Mouse (Mus musculus) midbrain, postnatal 0 days (tissue): ENCODE results near the gene Raver2. TPM values are rescaled to one million over a fixed set of nuclear protein-coding genes. Genes with fewer than 3 reads are reported as not detected.

Experiments
- ATAC-seq: fragments of 200-750 bp; cut with Nextera tagmentation; 2 replicates; pipeline ENCODE4 v1.8.0; 2017; ENCODE audit warnings: moderate number of reproducible peaks, mild to moderate bottlenecking, moderate TSS enrichment, moderate library complexity; ENCODE audit not compliant: low FRiP score
- DNase-seq: peaks from one replicate; pipeline ENCODE4 v3.0.0-alpha.2; 2015; ENCODE audit warnings: low spot score
- H3K27ac ChIP-seq: fragments of 300-500 bp; sonication (generic); 2 replicates; pipeline ENCODE4 v1.5.1; 2014; ENCODE audit warnings: low read depth, mild to moderate bottlenecking, low read length, mixed read lengths
- H3K27me3 ChIP-seq: fragments of 300-500 bp; sonication (generic); 2 replicates; pipeline ENCODE4 v1.6.1; 2014; ENCODE audit warnings: low read length, control low read depth, mixed read lengths; ENCODE audit not compliant: insufficient read depth
- H3K36me3 ChIP-seq: fragments of 300-500 bp; sonication (generic); 2 replicates; pipeline ENCODE4 v1.6.1; 2014; ENCODE audit warnings: low read length, control low read depth, mixed read lengths; ENCODE audit not compliant: insufficient read depth
- H3K4me1 ChIP-seq: fragments of 300-500 bp; sonication (generic); 2 replicates; pipeline ENCODE4 v1.6.1; 2014; ENCODE audit warnings: mild to moderate bottlenecking, control low read depth, antibody characterized with exemption, low read length, mixed read lengths; ENCODE audit not compliant: insufficient read depth
- H3K4me2 ChIP-seq: fragments of 300-500 bp; sonication (generic); 2 replicates; pipeline ENCODE4 v1.6.1; 2014; ENCODE audit warnings: low read depth, mild to moderate bottlenecking, low read length, mixed read lengths; ENCODE audit not compliant: poor library complexity, severe bottlenecking
- H3K4me3 ChIP-seq: fragments of 300-500 bp; sonication (generic); 2 replicates; pipeline ENCODE4 v1.5.1; 2014; ENCODE audit warnings: low read depth, mild to moderate bottlenecking, low read length, moderate library complexity
- H3K9ac ChIP-seq: fragments of 300-500 bp; sonication (generic); replicated peaks from 2 replicates; pipeline ENCODE4 v1.6.1; 2014; ENCODE audit warnings: mild to moderate bottlenecking, low read length, moderate library complexity, mixed read lengths; ENCODE audit not compliant: poor library complexity, severe bottlenecking
- H3K9me3 ChIP-seq: fragments of 300-500 bp; sonication (generic); 2 replicates; pipeline ENCODE4 v1.6.1; 2016; ENCODE audit warnings: low read length, control low read depth
- CTCF ChIP-seq: IDR thresholded peaks from 2 replicates; pipeline ENCODE4 v1.5.1; 2016; ENCODE audit warnings: antibody characterized with exemption, mild to moderate bottlenecking
- WGBS: fragments of 180-500 bp; shearing (Covaris S2); extraction: QIAGEN DNeasy Blood & Tissue Kit; methylation state at CpG from one replicate; pipeline ENCODE4 v1.1.7; 2014; 5-methylcytosine and 5-hydroxymethylcytosine counted together
- polyA plus RNA-seq: library from polyadenylated mRNA; unstranded; fragments of >200 nt; fragmentation: Nextera tagmentation; extraction: Ambion mirVana; gene quantifications from 2 replicates; pipeline ENCODE4 v1.2.1, GENCODE M21; 2015
- total RNA-seq: library from RNA; depleted of rRNA; stranded (reverse); fragments of >200 nt; gene quantifications from 2 replicates; pipeline ENCODE4 v1.2.3, GENCODE M21; 2014; rRNA removed

Raver2 gene
- total and polyA plus RNA-seq, 2 experiments from 2014 or later: 4.8 to 19.7 TPM

DNA sequence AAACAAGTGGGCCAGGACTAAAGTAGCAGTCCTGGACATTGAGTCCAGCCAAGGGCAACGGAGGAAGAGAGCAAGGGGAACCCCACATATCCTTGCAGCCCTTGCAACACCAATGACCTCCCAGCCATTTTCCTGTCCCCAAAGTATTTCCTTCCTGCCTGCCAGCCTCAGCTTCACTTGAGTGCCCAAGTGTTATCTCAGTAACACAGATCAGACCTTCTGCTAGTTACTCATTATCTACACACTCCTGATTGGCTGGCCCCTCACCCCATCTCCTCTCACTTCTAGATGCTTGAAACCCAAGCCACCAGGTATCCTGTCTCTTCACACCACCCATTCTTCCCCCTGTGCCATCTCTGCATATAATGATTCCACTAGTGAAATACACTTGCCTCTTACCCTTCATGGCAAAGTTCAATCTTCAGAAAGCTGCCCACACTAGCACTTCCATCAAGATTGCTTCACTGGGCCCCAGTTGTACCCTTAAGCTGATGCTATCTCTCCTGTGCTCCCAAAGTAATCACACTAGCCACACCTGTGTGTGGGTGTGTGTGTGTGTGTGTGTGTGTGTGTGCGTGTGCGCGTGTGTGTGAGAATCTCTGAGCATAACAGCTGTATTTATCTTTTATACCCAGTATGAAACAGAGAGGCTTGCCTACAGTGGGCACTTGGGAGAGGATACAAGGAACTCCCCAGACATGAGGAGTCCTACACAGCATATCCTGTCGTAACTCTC, 123.6 kb downstream of the Raver2 start:
- Histone ChIP-seq H3K27ac (no peak overlapping the region), H3K9ac (no peak overlapping the region), H3K4me3 (no peak overlapping the region), H3K9me3 (no peaks in the 10 kb centered on the region), H3K27me3 (no peaks in the 10 kb centered on the region), H3K4me1 (no peaks in the 10 kb centered on the region), H3K4me2 (no peak overlapping the region), H3K36me3 (peaks cover 15% of the 10 kb centered on the region; the same call in 1 of the 2 replicates)
- ATAC-seq: no peak
- no peak for TF ChIP-seq CTCF
- WGBS: 93% methylated on average over 5 of the region's 5 CpGs
- no peak for DNase-seq

DNA sequence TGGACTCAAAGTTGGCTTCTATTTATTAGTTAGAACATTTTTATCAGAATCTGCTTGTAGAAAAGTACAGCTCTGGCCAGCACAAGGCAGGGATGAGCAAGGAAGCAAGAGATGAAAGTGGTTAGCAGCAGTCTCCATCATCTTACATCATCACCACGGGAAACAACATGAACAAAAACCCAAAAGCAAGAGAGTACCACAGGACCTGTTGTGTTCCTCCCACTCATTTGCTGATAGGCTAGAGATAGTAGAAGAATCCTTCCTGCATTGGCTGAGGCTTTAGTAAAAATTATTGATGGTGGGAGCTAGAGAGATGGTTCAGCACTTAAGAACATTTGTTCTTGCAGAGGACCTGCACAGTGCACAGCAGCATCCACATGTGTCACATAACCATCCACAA, 125.4 kb downstream of the Raver2 start:
- ATAC-seq (no peak), DNase-seq (no peak)
- no peak for TF ChIP-seq CTCF
- H3K27ac ChIP-seq: no peak overlapping the region
- peaks cover 7% of the 10 kb centered on the region; the same call in 1 of the 2 replicates for H3K36me3 ChIP-seq
- no peak overlapping the region for H3K4me3 ChIP-seq
- H3K27me3 ChIP-seq: no peaks in the 10 kb centered on the region
- no peaks in the 10 kb centered on the region for H3K4me1 ChIP-seq
- WGBS: 93% methylated on average over 1 of the region's 1 CpGs
- no peaks in the 10 kb centered on the region for H3K9me3 ChIP-seq
- H3K9ac ChIP-seq: no peak overlapping the region
- H3K4me2 ChIP-seq: no peak overlapping the region

- no peak overlapping the region for H3K9ac ChIP-seq
- no peaks in the 10 kb centered on the region for H3K9me3 ChIP-seq
- no peak overlapping the region for H3K4me3 ChIP-seq
- H3K4me1 ChIP-seq: no peaks in the 10 kb centered on the region
- 95% methylated on average over 2 of the region's 2 CpGs for WGBS
- ATAC-seq (no peak), DNase-seq (no peak)
- H3K36me3 ChIP-seq: 0 out of 2 replicates have a peak, but pooled peaks cover 4% of the 10 kb centered on the region
- no peaks in the 10 kb centered on the region for H3K27me3 ChIP-seq
- TF ChIP-seq CTCF: no peak
- no peak overlapping the region for H3K27ac ChIP-seq
- H3K4me2 ChIP-seq: no peak overlapping the region
Measured at GRCm38 (mm10) chr4:101196407-101196806, 127.6 kb downstream of the Raver2 start.

GRCm38 (mm10) chr4:101197421-101198170, 128.8 kb downstream of the Raver2 start:
- DNase-seq (no peak), ATAC-seq (no peak)
- TF ChIP-seq CTCF: no peak

DNA sequence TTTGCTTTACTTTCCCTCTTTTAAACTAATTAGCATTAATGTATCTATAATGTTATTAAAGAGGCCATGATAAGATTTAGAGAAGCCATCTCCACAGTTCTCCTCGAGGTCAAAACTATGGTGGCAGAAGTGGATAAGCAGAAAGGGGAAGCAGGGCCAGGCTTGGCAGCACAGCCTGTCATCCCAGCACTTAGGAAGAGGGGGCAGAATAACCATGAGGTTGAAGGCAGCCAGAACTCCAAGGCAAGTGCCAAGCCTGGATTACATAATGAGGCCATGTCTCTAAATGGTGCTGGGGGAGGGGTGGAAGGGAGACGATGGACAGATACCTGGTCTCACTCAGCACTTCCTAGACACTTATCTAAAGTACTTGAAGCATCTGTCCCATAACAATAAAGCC, 129.6 kb downstream of the Raver2 start:
- TF ChIP-seq CTCF: peak; percentile 39
- no peak overlapping the region for H3K27ac ChIP-seq
- no peaks in the 10 kb centered on the region for H3K27me3 ChIP-seq
- DNase-seq (peak; percentile 69), ATAC-seq (no peak)
- no peaks in the 10 kb centered on the region for H3K4me1 ChIP-seq
- no peaks in the 10 kb centered on the region for H3K9me3 ChIP-seq
- H3K4me3 ChIP-seq: no peak overlapping the region
- no peak overlapping the region for H3K4me2 ChIP-seq
- 49% methylated on average over 2 of the region's 2 CpGs for WGBS
- H3K9ac ChIP-seq: no peak overlapping the region
- H3K36me3 ChIP-seq: no peaks in the 10 kb centered on the region

More at GRCm38 (mm10) chr4:101197421-101198170, 128.8 kb downstream of the Raver2 start:
- Histone ChIP-seq H3K4me1 (no peaks in the 10 kb centered on the region), H3K4me3 (no peak overlapping the region), H3K4me2 (no peak overlapping the region), H3K27ac (no peak overlapping the region), H3K9me3 (no peaks in the 10 kb centered on the region), H3K36me3 (no peaks in the 10 kb centered on the region), H3K9ac (no peak overlapping the region), H3K27me3 (no peaks in the 10 kb centered on the region)
- 63% methylated on average over 9 of the region's 9 CpGs for WGBS

GRCm38 (mm10) chr4:101199433-101200081, 130.8 kb downstream of the Raver2 start:
- H3K27ac ChIP-seq: no peak overlapping the region
- no peak for TF ChIP-seq CTCF
- no peaks in the 10 kb centered on the region for H3K36me3 ChIP-seq
- WGBS: 90% methylated on average over 8 of the region's 8 CpGs
- no peak for DNase-seq
- ATAC-seq: no peak
- H3K4me3 ChIP-seq: no peak overlapping the region
- H3K9ac ChIP-seq: no peak overlapping the region
- H3K9me3 ChIP-seq: no peaks in the 10 kb centered on the region
- no peaks in the 10 kb centered on the region for H3K4me1 ChIP-seq
- no peaks in the 10 kb centered on the region for H3K27me3 ChIP-seq
- H3K4me2 ChIP-seq: no peak overlapping the region

Other genes with a start within 250 kb of the Raver2 start
- gene Gm10577, start 48.3 kb upstream of the Raver2 start, total RNA-seq: not detected in 2 replicates
- gene Gm10577, start 48.3 kb upstream of the Raver2 start, polyA plus RNA-seq: not detected in 2 replicates
- 76.1 and 87.5 TPM in 2 replicates for gene Jak1, start 196.3 kb downstream of the Raver2 start, total RNA-seq
- 82.7 and 91.9 TPM in 2 replicates for gene Jak1, start 196.3 kb downstream of the Raver2 start, polyA plus RNA-seq